ENCODE assay signal across 8 mouse cellular contexts in the genomic region with DNA sequence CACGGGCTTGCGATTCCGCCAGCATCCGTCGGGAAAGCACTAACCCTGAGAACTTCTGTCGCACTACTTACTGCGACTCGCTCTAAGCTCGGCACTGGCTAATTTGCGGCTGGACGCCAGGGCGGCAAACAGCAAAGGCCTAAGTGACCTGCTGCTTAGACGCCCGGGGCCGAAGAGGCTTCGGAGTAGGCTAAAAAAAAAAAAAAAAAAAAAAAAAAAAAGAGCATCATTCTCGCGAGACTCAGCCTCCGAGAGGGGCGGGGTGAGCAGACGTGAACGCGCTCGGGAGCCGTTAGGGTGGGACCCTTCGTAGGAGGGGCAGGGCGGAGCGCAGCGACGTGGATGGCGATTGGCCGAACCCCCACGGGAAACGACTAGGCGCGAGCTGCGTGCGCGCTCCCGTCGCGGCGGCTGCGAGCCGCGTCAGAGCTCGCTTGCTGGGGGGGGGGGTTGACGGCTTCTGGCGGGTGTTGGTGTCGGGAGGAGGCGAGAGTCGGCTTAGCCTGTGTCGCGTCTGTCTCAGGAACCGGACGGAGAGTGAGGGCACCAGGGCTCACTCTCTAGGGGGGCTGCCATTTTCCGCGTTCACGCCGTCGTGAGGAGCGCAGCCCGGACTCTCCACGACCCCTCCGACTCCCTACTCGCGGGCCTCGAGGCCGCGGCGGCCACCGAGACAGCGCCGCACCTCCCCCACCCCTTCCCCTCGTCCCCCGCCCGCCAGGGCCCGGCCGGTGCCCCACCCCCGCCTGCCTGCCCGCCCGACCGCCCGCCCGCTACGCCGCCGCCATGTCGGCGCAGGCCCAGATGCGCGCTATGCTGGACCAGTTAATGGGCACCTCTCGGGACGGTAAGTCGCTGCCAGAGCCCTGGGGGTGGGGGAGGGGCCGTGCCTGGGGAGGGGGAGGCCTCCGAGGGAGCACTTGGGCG. TPM values are rescaled to one million over a fixed set of nuclear protein-coding genes. Genes with fewer than 3 reads are reported as not detected.
DNase-seq lines count a peak whose midpoint lies in the region; ATAC-seq lines count a peak whose summit lies in the region.

Luc7l2 (plus strand) TSS at position 273 of the 927 bp plus-strand sequence.

- H3K36me3 ChIP-seq in lung, embryonic 16.5 days (ENCODE audit: control insufficient read depth, insufficient read depth, low read length): no peaks in the 10 kb centered on the region

- peak within 1 kb of the TSS; percentile 99 for H3K27ac ChIP-seq in lung, embryonic 16.5 days (ENCODE audit: low read length)

- peaks cover 15% of the 10 kb centered on the region for H3K4me1 ChIP-seq in lung, embryonic 16.5 days (replicated peaks; ENCODE audit: control insufficient read depth, insufficient read depth, low read length)

- WGBS in lung, embryonic 16.5 days: under 1% methylated on average over 84 of the region's 98 CpGs

- no peaks in the 10 kb centered on the region for H3K9me3 ChIP-seq in lung, embryonic 16.5 days (ENCODE audit: control insufficient read depth, low read length)

- peak; percentile 88 for DNase-seq in MEL-GATA-1-ER (ENCODE audit: extremely low read depth, low read depth)
- peak; percentile 95 for DNase-seq in cerebellum, adult 8-10 months
- DNase-seq in forelimb bud, embryonic 11.5 days (ENCODE audit: low read depth, low spot score): peak; percentile 99
- peak; percentile 71 for DNase-seq in layer of hippocampus, adult 9-10 months (ENCODE audit: low spot score)
- DNase-seq in ovary, postnatal 10 days (ENCODE audit: low spot score): peak; percentile 83
- peak; percentile 95 to 97 for DNase-seq in thymus, postnatal 10 days (ENCODE audit: low spot score in 2 of 2)

- H3K27me3 ChIP-seq in lung, embryonic 16.5 days (ENCODE audit: control insufficient read depth, insufficient read depth, low read depth, low read length): no peaks in the 10 kb centered on the region

- ATAC-seq in hematopoietic stem cell, adult 5-6 weeks (replicated peaks in 1 of 2; ENCODE audit: insufficient read depth in 1 of 2, low FRiP score in 2 of 2, low TSS enrichment in 1 of 2, low read depth in 1 of 2, poor library complexity in 2 of 2, severe bottlenecking in 2 of 2): peak; percentile 82 to 87
- peak; percentile 93 for ATAC-seq in lung, embryonic 16.5 days (ENCODE audit: low read depth)

- peak within 1 kb of the TSS; percentile 72 for H3K4me3 ChIP-seq in lung, embryonic 16.5 days (ENCODE audit: low read length)

- H3K9ac ChIP-seq in lung, embryonic 16.5 days (ENCODE audit: low read length): peak within 1 kb of the TSS; percentile 93

- H3K4me2 ChIP-seq in lung, embryonic 16.5 days (ENCODE audit: low read depth, low read length): peak within 1 kb of the TSS; percentile 67

RNA-seq across cellular contexts. Expression of gene Luc7l2, which starts in this region (rescaled TPM):
- 342 and 369 TPM in 2 replicates for total RNA-seq in hematopoietic stem cell, adult 5-6 weeks (2017)
- polyA plus RNA-seq in lung, embryonic 16.5 days (2015; fragmentation: Nextera tagmentation; extraction: Ambion mirVana): 40.8 and 44.2 TPM in 2 replicates

Comparison
In these comparisons a context has a peak if more than half of its experiments do, and no peak if none do; other contexts are left out.
1. Peak in every context shown above with its lines: DNase-seq, ATAC-seq, H3K4me3 ChIP-seq and H3K27ac ChIP-seq.